ENCODE assay signal across 15 mouse cellular contexts in the genomic region with DNA sequence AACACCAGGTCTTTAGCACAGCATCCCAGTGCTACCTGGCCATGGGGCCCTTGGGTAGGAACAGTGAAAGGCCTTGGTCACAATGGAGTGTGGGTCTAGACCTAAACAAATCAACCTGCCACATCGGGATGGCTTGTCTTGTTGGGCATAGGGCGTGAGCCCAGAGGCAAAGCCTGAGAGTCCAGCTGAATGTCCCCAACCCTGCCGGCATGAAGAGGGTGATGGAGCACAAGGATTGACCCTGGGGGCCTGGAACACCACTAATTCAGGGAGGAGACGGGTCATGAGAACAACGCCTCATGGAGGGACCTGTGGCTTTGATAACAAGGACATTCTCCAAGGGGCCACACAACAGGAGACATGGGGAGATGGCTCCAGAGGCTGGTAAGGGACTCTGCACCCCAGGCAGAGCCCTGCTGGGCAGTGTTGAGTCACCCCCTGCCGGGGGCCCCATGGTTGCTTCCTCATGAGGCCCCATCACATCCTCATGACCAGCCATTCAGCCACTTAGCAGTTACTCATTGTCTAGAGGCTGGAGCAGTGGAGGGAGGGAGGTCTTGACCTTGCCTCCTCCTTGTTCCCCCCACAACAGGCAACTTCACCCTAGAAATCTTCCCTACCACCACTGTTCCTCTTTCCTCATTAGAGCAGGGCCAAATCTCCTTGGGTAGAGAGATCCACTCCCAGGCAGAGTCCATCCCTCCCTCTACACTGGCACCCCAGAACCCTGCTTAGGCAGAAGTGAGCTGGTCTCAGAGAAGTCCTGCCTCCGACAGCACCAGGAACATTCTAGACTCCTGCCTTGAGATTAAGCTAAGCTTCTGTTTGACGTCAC. TPM values are rescaled to one million over a fixed set of nuclear protein-coding genes. Genes with fewer than 3 reads are reported as not detected.
A peak's percentile ranks its signal among the peaks of the same experiment; 100 is the strongest.
DNase-seq lines count a peak whose midpoint lies in the region; ATAC-seq and TF ChIP-seq lines count a peak whose summit lies in the region.
"Had no signal": no experiment of that assay in that cellular context is flagged by ENCODE, and none has a peak within 500 bp of the region (broad histone marks: within the 10 kb centered on the region; RNA-seq: fewer than 3 reads in every experiment).

No protein-coding gene starts in this region.

- no peak for TF ChIP-seq EP300 in lung, postnatal 0 days (IDR thresholded peaks at IDR 0.05)

- H3K4me3 ChIP-seq in lung, postnatal 0 days (ENCODE audit: low read depth, low read length): no peak overlapping the region
- H3K4me3 ChIP-seq in lung, adult 2 months (replicated peaks; ENCODE audit: extremely low read depth, low read depth, low read length): no peak overlapping the region
- H3K4me3 ChIP-seq in intestine, embryonic 15.5 days (replicated peaks): no peak overlapping the region
- H3K4me3 ChIP-seq in macrophage (ENCODE audit: inconsistent target): no peak overlapping the region
- no peak overlapping the region for H3K4me3 ChIP-seq in neural tube, embryonic 15.5 days (replicated peaks)
- H3K4me3 ChIP-seq: limb, embryonic 13.5 days had no signal

- no peak for TF ChIP-seq POLR2A in lung, adult 2 months (IDR thresholded peaks at IDR 0.05; ENCODE audit: borderline replicate concordance, extremely low read depth, low read depth, low read length)

- H3K27ac ChIP-seq in lung, postnatal 0 days (ENCODE audit: low read length): no peak overlapping the region
- no peak overlapping the region for H3K27ac ChIP-seq in intestine, embryonic 15.5 days
- peak overlapping the region; percentile 73 for H3K27ac ChIP-seq in macrophage
- H3K27ac ChIP-seq in neural tube, embryonic 15.5 days (replicated peaks): no peak overlapping the region
- H3K27ac ChIP-seq: hindbrain, embryonic 14.5 days; limb, embryonic 13.5 days had no signal

- DNase-seq in adrenal gland, postnatal 14 days: peak; percentile 4
- DNase-seq in adrenal gland, postnatal 10 days: no peak
- peak; percentile 21 for DNase-seq in lung, postnatal 0 days (ENCODE audit: low spot score)
- DNase-seq in lung, adult 2 months: no peak
- DNase-seq in layer of hippocampus, adult 18-20 months (ENCODE audit: low spot score in 2 of 2): no peak
- DNase-seq: adrenal gland, postnatal 36 days; thymus, postnatal 25 days had no signal

- TF ChIP-seq CTCF in lung, postnatal 0 days (IDR thresholded peaks at IDR 0.05): no peak
- TF ChIP-seq CTCF in lung, adult 2 months (IDR thresholded peaks at IDR 0.05; ENCODE audit: insufficient read depth, low read length): no peak

- H3K27me3 ChIP-seq in lung, postnatal 0 days (replicated peaks; ENCODE audit: insufficient read depth, low read length): no peaks in the 10 kb centered on the region
- peaks cover 3% of the 10 kb centered on the region; the same call in 1 of the 2 replicates for H3K27me3 ChIP-seq in intestine, embryonic 15.5 days (replicated peaks)
- peaks cover 5% of the 10 kb centered on the region; the same call in 1 of the 2 replicates for H3K27me3 ChIP-seq in neural tube, embryonic 15.5 days (replicated peaks)

- no peak overlapping the region for H3K4me2 ChIP-seq in lung, postnatal 0 days (replicated peaks; ENCODE audit: low read depth, low read length)
- H3K4me2 ChIP-seq in intestine, embryonic 15.5 days (replicated peaks): no peak overlapping the region
- H3K4me2 ChIP-seq in neural tube, embryonic 15.5 days: no peak overlapping the region
- H3K4me2 ChIP-seq: hindbrain, embryonic 14.5 days; limb, embryonic 13.5 days had no signal

- no peaks in the 10 kb centered on the region for H3K4me1 ChIP-seq in lung, postnatal 0 days (ENCODE audit: insufficient read depth, low read depth, low read length)
- H3K4me1 ChIP-seq in lung, adult 2 months (ENCODE audit: control insufficient read depth, insufficient read depth, low read length): no peaks in the 10 kb centered on the region
- peaks cover 12% of the 10 kb centered on the region for H3K4me1 ChIP-seq in intestine, embryonic 15.5 days (replicated peaks)
- peaks cover 11% of the 10 kb centered on the region for H3K4me1 ChIP-seq in neural tube, embryonic 15.5 days

- 69% methylated on average over 8 of the region's 8 CpGs for WGBS in lung, postnatal 0 days
- WGBS in lung, adult 2 months: 79% methylated on average over 8 of the region's 8 CpGs
- WGBS in intestine, embryonic 15.5 days: 84% methylated on average over 8 of the region's 8 CpGs
- WGBS in macrophage (ENCODE audit: missing documents): 73% methylated on average over 8 of the region's 8 CpGs
- WGBS in neural tube, embryonic 15.5 days: 87% methylated on average over 8 of the region's 8 CpGs

- ATAC-seq in lung, postnatal 0 days: peak; percentile 53
- peak; percentile 80 for ATAC-seq in intestine, embryonic 15.5 days
- ATAC-seq in neural tube, embryonic 15.5 days (ENCODE audit: low FRiP score): no peak

- H3K9ac ChIP-seq in lung, postnatal 0 days (replicated peaks; ENCODE audit: low read depth): no peak overlapping the region
- H3K9ac ChIP-seq in intestine, embryonic 15.5 days: no peak overlapping the region
- no peak overlapping the region for H3K9ac ChIP-seq in neural tube, embryonic 15.5 days (replicated peaks)
- H3K9ac ChIP-seq: hindbrain, embryonic 14.5 days; limb, embryonic 13.5 days had no signal

- no peaks in the 10 kb centered on the region for H3K9me3 ChIP-seq in lung, postnatal 0 days (ENCODE audit: low read length)
- H3K9me3 ChIP-seq in intestine, embryonic 15.5 days: no peaks in the 10 kb centered on the region
- no peaks in the 10 kb centered on the region for H3K9me3 ChIP-seq in neural tube, embryonic 15.5 days (replicated peaks)

- no peaks in the 10 kb centered on the region for H3K36me3 ChIP-seq in lung, postnatal 0 days (ENCODE audit: insufficient read depth, low read length)
- no peaks in the 10 kb centered on the region for H3K36me3 ChIP-seq in intestine, embryonic 15.5 days
- H3K36me3 ChIP-seq in macrophage (ENCODE audit: inconsistent target): no peaks in the 10 kb centered on the region
- no peaks in the 10 kb centered on the region for H3K36me3 ChIP-seq in neural tube, embryonic 15.5 days
- H3K36me3 ChIP-seq: limb, embryonic 13.5 days had no signal

- H3K79me2 ChIP-seq in macrophage (ENCODE audit: inconsistent target): no peaks in the 10 kb centered on the region

RNA-seq across cellular contexts. Expression of a gene that starts 26.5 kb away (rescaled TPM):
- not detected in 2 replicates for total RNA-seq in adrenal gland, postnatal 14 days (2021)
- not detected for total RNA-seq in adrenal gland, postnatal 10 days (2021)
- 0.17 and 0.20 TPM in 2 replicates for polyA plus RNA-seq in lung, postnatal 0 days (2015; fragmentation: Nextera tagmentation; extraction: Ambion mirVana)
- 0.36 and 1.9 TPM in 2 replicates for polyA plus RNA-seq in lung, adult 2 months (2012; rRNA removed)
- 0.19 and 0.32 TPM in 2 replicates for polyA plus RNA-seq in intestine, embryonic 15.5 days (2015; fragmentation: Nextera tagmentation; extraction: Ambion mirVana)
- total RNA-seq in macrophage (2018; cell fraction: chromatin; rRNA removed): not detected
- total RNA-seq in macrophage (2018; cell fraction: cytosol; rRNA removed): under 1 TPM in 2 of 26 experiments, not detected in 24; under 0.01 to 0.03 TPM
- not detected for total RNA-seq in macrophage (2018; cell fraction: nucleus; rRNA removed)
- not detected in 3 replicates for polyA plus RNA-seq in macrophage (2018)
- polyA plus RNA-seq in neural tube, embryonic 15.5 days (2015; fragmentation: Nextera tagmentation; extraction: Ambion mirVana): 0.08 and 0.24 TPM in 2 replicates
- total RNA-seq in layer of hippocampus, adult 18-20 months (2021): not detected
- total RNA-seq: adrenal gland, postnatal 36 days; gastrocnemius, postnatal 4 days had no signal
- polyA plus RNA-seq: hindbrain, embryonic 14.5 days; neural tube, embryonic 14.5 days; small intestine, adult 2 months had no signal

RNA-seq across cellular contexts. Expression of a gene that starts 34.1 kb away (rescaled TPM):
- total RNA-seq in adrenal gland, postnatal 14 days (2021): 1.3 and 1.9 TPM in 2 replicates
- total RNA-seq in adrenal gland, postnatal 10 days (2021): 1 to 10 TPM; 2.4 to 5.5 TPM
- 0.63 and 0.94 TPM in 2 replicates for polyA plus RNA-seq in lung, postnatal 0 days (2015; fragmentation: Nextera tagmentation; extraction: Ambion mirVana)
- polyA plus RNA-seq in lung, adult 2 months (2012; rRNA removed): 3.7 and 4.7 TPM in 2 replicates
- polyA plus RNA-seq in intestine, embryonic 15.5 days (2015; fragmentation: Nextera tagmentation; extraction: Ambion mirVana): 3.1 and 3.8 TPM in 2 replicates
- total RNA-seq in macrophage (2018; cell fraction: chromatin; rRNA removed): 1 to 10 TPM in 12 of 26 experiments, under 1 TPM in 11, not detected in 3; 0.20 to 5.4 (median 1.2) TPM
- total RNA-seq in macrophage (2018; cell fraction: cytosol; rRNA removed): 1 to 10 TPM in 24 of 26 experiments, under 1 TPM in 2; 0.76 to 8.7 (median 3.5) TPM
- 1 to 10 TPM in 19 of 26 experiments, under 1 TPM in 7; 0.47 to 6.7 (median 1.9) TPM for total RNA-seq in macrophage (2018; cell fraction: nucleus; rRNA removed)
- 5.2 to 6.9 TPM (median 5.6 TPM) in 3 replicates for polyA plus RNA-seq in macrophage (2018)
- 1.0 and 2.9 TPM in 2 replicates for polyA plus RNA-seq in neural tube, embryonic 15.5 days (2015; fragmentation: Nextera tagmentation; extraction: Ambion mirVana)
- total RNA-seq in layer of hippocampus, adult 18-20 months (2021): 10 to 100 TPM; 25.0 to 27.3 TPM

Comparison
In these comparisons a context has a peak if more than half of its experiments do, and no peak if none do; other contexts are left out.
1. DNase-seq: peak in adrenal gland, postnatal 14 days (single experiment) and lung, postnatal 0 days (single experiment); none in adrenal gland, postnatal 10 days (single experiment), lung, adult 2 months (single experiment) and layer of hippocampus, adult 18-20 months (0 of 2).